27 mouse cellular contexts compared by ENCODE assay signal in genomic region chr4:115832040-115832439, GRCm38 (mm10). TPM values are rescaled to one million over a fixed set of nuclear protein-coding genes. Genes with fewer than 3 reads are reported as not detected.
A peak's percentile ranks its signal among the peaks of the same experiment; 100 is the strongest.
DNase-seq lines count a peak whose midpoint lies in the region; TF ChIP-seq lines count a peak whose summit lies in the region.
"Had no signal": no experiment of that assay in that cellular context is flagged by ENCODE, and none has a peak within 500 bp of the region (broad histone marks: within the 10 kb centered on the region; RNA-seq: fewer than 3 reads in every experiment).

No protein-coding gene starts in this region.

- TF ChIP-seq POLR2A in small intestine, adult 2 months (IDR thresholded peaks at IDR 0.05; ENCODE audit: low read depth, low read length): no peak

- H3K4me3 ChIP-seq in E14TG2a.4 (replicated peaks; ENCODE audit: low read length) (peak overlapping the region; percentile 69), ES-E14 (ENCODE audit: insufficient read depth in 1 of 2, low read depth in 1 of 2, low read length in 2 of 2, poor library complexity in 1 of 2, severe bottlenecking in 1 of 2) (peak overlapping the region in 1 of 2 experiments; percentile 39; a peak in 2 of 4 replicates)
- no peak overlapping the region for H3K4me3 ChIP-seq in small intestine, adult 2 months (ENCODE audit: low read depth, low read length)
- H3K4me3 ChIP-seq: embryonic facial prominence, embryonic 13.5 days; forebrain, embryonic 12.5 days; gastrocnemius, adult 2 months; heart, embryonic 10.5 days; hindbrain, embryonic 10.5 days; intestine, embryonic 15.5 days had no signal

- peak; percentile 36 for DNase-seq in right cerebral cortex, adult 18-20 months
- DNase-seq in right cerebral cortex, postnatal 14 days: no peak
- DNase-seq in ES-E14 (ENCODE audit: low read depth, low spot score): peak; percentile 67
- no peak for DNase-seq in embryo, embryonic 10 days (ENCODE audit: low spot score)
- DNase-seq in lung, postnatal 14 days: no peak
- DNase-seq: adrenal gland, adult 8-10 months; adrenal gland, postnatal 36 days; B cell, adult 2 months; cerebellum, adult 11-12 months; cerebellum, adult 9-10 months; cerebellum, postnatal 25 days; forebrain, postnatal 0 days; gastrocnemius, adult 2 months; gastrocnemius, postnatal 36 days; heart, adult 18-20 months; heart, postnatal 14 days; kidney, adult 8-10 months had no signal

- no peak overlapping the region for H3K27ac ChIP-seq in ES-E14 (ENCODE audit: insufficient read depth, low read depth, low read length, poor library complexity, severe bottlenecking)
- peak overlapping the region; percentile 55 for H3K27ac ChIP-seq in small intestine, adult 2 months (ENCODE audit: insufficient read depth, low read depth, low read length)
- H3K27ac ChIP-seq: embryonic facial prominence, embryonic 13.5 days; forebrain, embryonic 12.5 days; gastrocnemius, adult 2 months; heart, embryonic 10.5 days; hindbrain, embryonic 10.5 days; hindbrain, embryonic 14.5 days; intestine, embryonic 15.5 days had no signal

- H3K27me3 ChIP-seq in E14TG2a.4 (ENCODE audit: insufficient read depth, low read length): peaks cover 14% of the 10 kb centered on the region
- no peaks in the 10 kb centered on the region for H3K27me3 ChIP-seq in small intestine, adult 2 months (ENCODE audit: control insufficient read depth, insufficient read depth, low read length)
- H3K27me3 ChIP-seq: intestine, embryonic 15.5 days had no signal

- no peak for TF ChIP-seq CTCF in E14TG2a.4 (conservative IDR thresholded peaks at IDR 0.05; ENCODE audit: low read length)
- TF ChIP-seq CTCF in small intestine, adult 2 months (IDR thresholded peaks at IDR 0.05; ENCODE audit: extremely low read depth, insufficient read length, insufficient replicate concordance, low read depth, low read length): no peak

- H3K36me3 ChIP-seq in E14TG2a.4 (ENCODE audit: insufficient read depth, low read length) (peaks cover 41% of the 10 kb centered on the region), ES-E14 (ENCODE audit: control insufficient read depth, insufficient read depth, low read length, poor library complexity, severe bottlenecking) (no peaks in the 10 kb centered on the region)
- H3K36me3 ChIP-seq in small intestine, adult 2 months (ENCODE audit: control insufficient read depth, insufficient read depth, low read length): peaks cover 36% of the 10 kb centered on the region
- H3K36me3 ChIP-seq: forebrain, embryonic 12.5 days; hindbrain, embryonic 10.5 days had no signal

- in situ Hi-C loops in ES-E14 (cut with MboI; ENCODE audit: low sequenced_read_pairs in 2 of 2, unreplicated experiment in 2 of 2): no loop called here

- no peak overlapping the region for H3K9ac ChIP-seq in ES-E14 (ENCODE audit: insufficient read depth, low read depth, low read length, poor library complexity, severe bottlenecking)
- H3K9ac ChIP-seq: embryonic facial prominence, embryonic 13.5 days; forebrain, embryonic 12.5 days; forebrain, postnatal 0 days; hindbrain, embryonic 14.5 days; intestine, embryonic 15.5 days had no signal

- H3K9me3 ChIP-seq in E14TG2a.4 (ENCODE audit: low read length) (no peaks in the 10 kb centered on the region), ES-E14 (ENCODE audit: control insufficient read depth, insufficient read depth, low read depth, low read length) (no peaks in the 10 kb centered on the region)
- H3K9me3 ChIP-seq: embryonic facial prominence, embryonic 13.5 days; forebrain, embryonic 12.5 days; heart, embryonic 10.5 days; hindbrain, embryonic 10.5 days; intestine, embryonic 15.5 days had no signal

- H3K4me1 ChIP-seq in E14TG2a.4 (replicated peaks; ENCODE audit: low read depth, low read length): peaks cover 81% of the 10 kb centered on the region
- H3K4me1 ChIP-seq in ES-E14 (ENCODE audit: control insufficient read depth in 2 of 2, insufficient read depth in 2 of 2, low read length in 2 of 2, poor library complexity in 1 of 2): peaks cover 5 to 9% of the 10 kb centered on the region in 2 experiments; a peak in 2 of 4 replicates
- H3K4me1 ChIP-seq in small intestine, adult 2 months (ENCODE audit: control insufficient read depth, insufficient read depth, insufficient read length, low read length): peaks cover 32% of the 10 kb centered on the region

- WGBS in small intestine, adult 2 months: 54% methylated on average over 2 of the region's 2 CpGs

TF ChIP-seq in ES-E14, 5 proteins besides CTCF, POLR2A, EP300 and RAD21:
- TF ChIP-seq MAFK (IDR thresholded peaks at IDR 0.05; ENCODE audit: insufficient read depth, low read depth, low read length): no peak
- TF ChIP-seq ZNF384 (IDR thresholded peaks at IDR 0.05; ENCODE audit: low read depth, low read length): no peak
- TF ChIP-seq ZC3H11A (IDR thresholded peaks at IDR 0.05; ENCODE audit: borderline replicate concordance, low read depth, low read length): no peak
- TF ChIP-seq CHD2 (IDR thresholded peaks at IDR 0.05; ENCODE audit: low read depth, low read length): no peak
- TF ChIP-seq HCFC1 (IDR thresholded peaks at IDR 0.05; ENCODE audit: borderline replicate concordance, insufficient read depth, low read length): no peak

RNA-seq across cellular contexts. Expression of gene Mob3c, which starts 4.1 kb away (rescaled TPM):
- total RNA-seq in ES-E14 (2012; rRNA removed): 4.0 and 8.3 TPM in 2 replicates
- polyA plus RNA-seq in small intestine, adult 2 months (2012; rRNA removed): 34.6 and 101 TPM in 2 replicates

RNA-seq across cellular contexts. Expression of gene Mknk1, which starts 7.0 kb away (rescaled TPM):
- 18.5 and 24.0 TPM in 2 replicates for total RNA-seq in ES-E14 (2012; rRNA removed)
- polyA plus RNA-seq in small intestine, adult 2 months (2012; rRNA removed): 25.3 and 26.8 TPM in 2 replicates

RNA-seq across cellular contexts. Expression of gene Atpaf1, which starts 47.4 kb away (rescaled TPM):
- total RNA-seq in ES-E14 (2012; rRNA removed): 17.8 and 22.1 TPM in 2 replicates
- 42.0 and 60.6 TPM in 2 replicates for polyA plus RNA-seq in small intestine, adult 2 months (2012; rRNA removed)

RNA-seq across cellular contexts. Expression of gene Tex38, which starts 51.2 kb away (rescaled TPM):
- 0.74 TPM in 1 of 2 replicates, not detected in the other for total RNA-seq in ES-E14 (2012; rRNA removed)
- not detected in 2 replicates for polyA plus RNA-seq in small intestine, adult 2 months (2012; rRNA removed)
- total RNA-seq: MEL had no signal

RNA-seq across cellular contexts. Expression of gene Kncn, which starts 52.2 kb away (rescaled TPM):
- total RNA-seq in ES-E14 (2012; rRNA removed): not detected in 2 replicates
- not detected in 2 replicates for polyA plus RNA-seq in small intestine, adult 2 months (2012; rRNA removed)
- total RNA-seq: adrenal gland, adult 8-10 months; adrenal gland, postnatal 36 days; gastrocnemius, adult 2 months; gastrocnemius, postnatal 36 days; heart, adult 18-20 months; heart, postnatal 14 days; MEL had no signal
- polyA plus RNA-seq: embryonic facial prominence, embryonic 13.5 days; forebrain, embryonic 12.5 days; heart, embryonic 10.5 days; heart, embryonic 14.5 days; hindbrain, embryonic 10.5 days; intestine, embryonic 15.5 days had no signal

Comparison
In these comparisons a context has a peak if more than half of its experiments do, and no peak if none do; other contexts are left out.
1. DNase-seq: peak in right cerebral cortex, adult 18-20 months (single experiment) and ES-E14 (single experiment); none in right cerebral cortex, postnatal 14 days (single experiment), embryo, embryonic 10 days (single experiment) and lung, postnatal 14 days (single experiment).